Mouse (Mus musculus) stomach, postnatal 0 days (tissue): Measurements from ENCODE around the gene Krba1.

Experiments
- CTCF ChIP-seq: IDR thresholded peaks from 2 replicates; pipeline ENCODE4 v1.5.1; 2016; ENCODE audit warnings: antibody characterized with exemption, low read depth, mild to moderate bottlenecking, moderate library complexity
- EP300 ChIP-seq: optimal IDR thresholded peaks from 2 replicates; pipeline ENCODE3; 2016; ENCODE audit warnings: antibody characterized with exemption

- TF ChIP-seq CTCF (no peak; the same call in 1 of the 2 replicates), EP300 (peak; percentile 88)
These were observed 48.4 kb downstream of the Krba1 start for GRCm38 (mm10) chr6:48443592-48444309.
